Mouse (Mus musculus) Patski (cell line): Measurements from ENCODE around the gene Cpeb1. TPM values are rescaled to one million over a fixed set of nuclear protein-coding genes. Genes with fewer than 3 reads are reported as not detected.
A peak's percentile ranks its signal among the peaks of the same experiment; 100 is the strongest.

ENCODE experiments used
- ATAC-seq: fragments of 100-300 bp; one replicate; pipeline ENCODE4 v1.8.0; 2021
- CTCF ChIA-PET: fragments of 350-600 bp; sonication (Branson Sonifier 250); formaldehyde crosslinking; loops from one replicate; lab custom pipeline; 2022; ENCODE audit warnings: inconsistent platforms; lab: Charles Lee
- POLR2A ChIA-PET: fragments of 350-600 bp; sonication (Branson Sonifier 250); formaldehyde crosslinking; loops from one replicate; lab custom pipeline; 2022; ENCODE audit warnings: antibody characterized with exemption, inconsistent platforms; lab: Charles Lee
- DNase-seq: peaks from one replicate; pipeline ENCODE4 v3.0.0-alpha.2; 2011; ENCODE audit warnings: low read depth, low spot score
- H3K27me3 ChIP-seq: fragments of 371-371 bp; one replicate; pipeline ENCODE4 v1.5.1; 2021
- CTCF ChIP-seq: fragments of 100-300 bp; IDR thresholded peaks from one replicate; pipeline ENCODE4 v1.5.1; 2021
- in situ Hi-C: fragments of 300-500 bp; cut with MboI; formaldehyde crosslinking; loops from 3 replicates; pipeline ENCODE4 v1.11.1; 2018; ENCODE audit warnings: low pct_unique_long_range_greater_than_20kb, mixed read lengths
- polyA plus RNA-seq: library from polyadenylated mRNA; unstranded; gene quantifications from one replicate; pipeline ENCODE4 v1.2.3, GENCODE M21; 2021

Gene Cpeb1
- polyA plus RNA-seq, 1 experiment from 2014 or later: 9.5 TPM

- in situ Hi-C loops: loop anchor here (5.0 kb wide), 1 partner anchor 182 kb away; no protein-coding TSS in a partner anchor
- TF ChIP-seq CTCF: no peak
- ChIA-PET POLR2A (interaction anchor here (0.6 to 1.4 kb wide), 3 partner anchors 11 to 395 kb away, joined by 3 to 7 read pairs (median 3); no protein-coding TSS in a partner anchor), CTCF (interaction anchor here (1.4 to 14.2 kb wide), 3 partner anchors 9 to 178 kb away, joined by 3 to 148 read pairs (median 6); no protein-coding TSS in a partner anchor)
- ATAC-seq (no peak), DNase-seq (no peak)
- no peaks in the 10 kb centered on the region for H3K27me3 ChIP-seq
Observed at GRCm38 (mm10) chr7:81343831-81344230, 111.4 kb downstream of the Cpeb1 start.

- H3K27me3 ChIP-seq: no peaks in the 10 kb centered on the region
- in situ Hi-C loops: loop anchor here (5.0 kb wide), 1 partner anchor 181 kb away; no protein-coding TSS in a partner anchor
- no peak for DNase-seq
- POLR2A ChIA-PET: interaction anchor here (1.1 to 1.4 kb wide), 2 partner anchors 10 to 176 kb away, joined by 3 to 7 read pairs; no protein-coding TSS in a partner anchor
- TF ChIP-seq CTCF: no peak
- ATAC-seq: no peak
- CTCF ChIA-PET: interaction anchor here (1.1 to 14.2 kb wide), 4 partner anchors 9 to 177 kb away, joined by 3 to 148 read pairs (median 4); no protein-coding TSS in a partner anchor
Observed at GRCm38 (mm10) chr7:81343316-81343715, 111.9 kb downstream of the Cpeb1 start.

GRCm38 (mm10) chr7:81342356-81343094 is 112.7 kb downstream of the Cpeb1 start:
- TF ChIP-seq CTCF: no peak
- DNase-seq: no peak
- POLR2A ChIA-PET: interaction anchor here (1.4 to 1.7 kb wide), 2 partner anchors 175 kb away, joined by 6 to 7 read pairs; no protein-coding TSS in a partner anchor

GRCm38 (mm10) chr7:81341563-81341962 is 113.7 kb downstream of the Cpeb1 start:
- ChIA-PET CTCF (interaction anchor here (0.9 to 14.2 kb wide), 7 partner anchors 38 to 186 kb away, joined by 3 to 148 read pairs (median 4); no protein-coding TSS in a partner anchor), POLR2A (interaction anchor here (1.7 kb wide), 1 partner anchor 174 kb away, joined by 6 read pairs; no protein-coding TSS in a partner anchor)
- DNase-seq (no peak), ATAC-seq (no peak)
- H3K27me3 ChIP-seq: no peaks in the 10 kb centered on the region
- peak; percentile 68 for TF ChIP-seq CTCF
- in situ Hi-C loops: loop anchor here (5.0 kb wide), 1 partner anchor 179 kb away; no protein-coding TSS in a partner anchor

More at GRCm38 (mm10) chr7:81342356-81343094, 112.7 kb downstream of the Cpeb1 start:
- in situ Hi-C loops: loop anchor here (5.0 kb wide), 1 partner anchor 180 kb away; no protein-coding TSS in a partner anchor
- CTCF ChIA-PET: interaction anchor here (1.0 to 14.2 kb wide), 7 partner anchors 8 to 176 kb away, joined by 3 to 148 read pairs (median 4); no protein-coding TSS in a partner anchor
- ATAC-seq: no peak
- H3K27me3 ChIP-seq: no peaks in the 10 kb centered on the region

- in situ Hi-C loops: loop anchor here (5.0 kb wide), 1 partner anchor 177 kb away; no protein-coding TSS in a partner anchor
- ATAC-seq: no peak
- POLR2A ChIA-PET: interaction anchor here (0.6 kb wide), 1 partner anchor 130 kb away, joined by 5 read pairs; no protein-coding TSS in a partner anchor
- CTCF ChIA-PET: interaction anchor here (0.8 to 14.2 kb wide), 5 partner anchors 9 to 185 kb away, joined by 3 to 148 read pairs (median 5); no protein-coding TSS in a partner anchor
- no peak for DNase-seq
- TF ChIP-seq CTCF: peak; percentile 81
- no peaks in the 10 kb centered on the region for H3K27me3 ChIP-seq
Observed at GRCm38 (mm10) chr7:81339783-81340182, 115.5 kb downstream of the Cpeb1 start.

GRCm38 (mm10) chr7:81338522-81338873 is 116.8 kb downstream of the Cpeb1 start:
- ATAC-seq: no peak
- TF ChIP-seq CTCF: no peak
- no peak for DNase-seq
- in situ Hi-C loops: no loop called here
- ChIA-PET CTCF (interaction anchor here (1.3 to 14.2 kb wide), 3 partner anchors 19 to 172 kb away, joined by 3 to 148 read pairs (median 18); no protein-coding TSS in a partner anchor), POLR2A (interaction anchor here (0.7 kb wide), 1 partner anchor 197 kb away, joined by 3 read pairs; no protein-coding TSS in a partner anchor)
- H3K27me3 ChIP-seq: no peaks in the 10 kb centered on the region

GRCm38 (mm10) chr7:81337785-81338521 is 117.3 kb downstream of the Cpeb1 start:
- ATAC-seq: no peak
- in situ Hi-C loops: no loop called here
- H3K27me3 ChIP-seq: no peaks in the 10 kb centered on the region
- ChIA-PET CTCF (interaction anchor here (1.3 to 14.2 kb wide), 2 partner anchors 18 to 172 kb away, joined by 3 to 148 read pairs; no protein-coding TSS in a partner anchor), POLR2A (interaction anchor here (0.7 kb wide), 1 partner anchor 197 kb away, joined by 3 read pairs; no protein-coding TSS in a partner anchor)
- no peak for TF ChIP-seq CTCF
- no peak for DNase-seq

- H3K27me3 ChIP-seq: no peaks in the 10 kb centered on the region
- ATAC-seq (peak; percentile 39), DNase-seq (no peak)
- in situ Hi-C loops: no loop called here
- POLR2A ChIA-PET: interaction anchor here (0.5 to 1.5 kb wide), 2 partner anchors 110 to 169 kb away, joined by 4 read pairs; no protein-coding TSS in a partner anchor
- no peak for TF ChIP-seq CTCF
- CTCF ChIA-PET: interaction anchor here (0.9 to 14.2 kb wide), 3 partner anchors 14 to 170 kb away, joined by 3 to 148 read pairs (median 6); no protein-coding TSS in a partner anchor
Observed at GRCm38 (mm10) chr7:81336432-81336786, 118.9 kb downstream of the Cpeb1 start.

- ATAC-seq (no peak), DNase-seq (no peak)
- H3K27me3 ChIP-seq: no peaks in the 10 kb centered on the region
- no peak for TF ChIP-seq CTCF
- ChIA-PET CTCF (interaction anchor here (0.9 to 14.2 kb wide), 4 partner anchors 13 to 170 kb away, joined by 3 to 148 read pairs (median 5); no protein-coding TSS in a partner anchor), POLR2A (interaction anchor here (0.5 to 1.5 kb wide), 2 partner anchors 110 to 168 kb away, joined by 4 read pairs; no protein-coding TSS in a partner anchor)
- in situ Hi-C loops: no loop called here
Observed at GRCm38 (mm10) chr7:81335705-81336431, 119.4 kb downstream of the Cpeb1 start.
